Mouse (Mus musculus) heart, adult 9 months (tissue): Measurements from ENCODE around the gene Zfp384.

Source experiments
- DNase-seq, 2 experiments: peaks; one replicate each; pipeline ENCODE4 v3.0.0; 2022; ENCODE audit warnings: low spot score in 2 of 2

Zfp384 gene

GRCm38 (mm10) chr6:125081797-125082560 lies 73.0 kb downstream of the Zfp384 start:
- DNase-seq, result peak; percentile 86 to 91

DNA sequence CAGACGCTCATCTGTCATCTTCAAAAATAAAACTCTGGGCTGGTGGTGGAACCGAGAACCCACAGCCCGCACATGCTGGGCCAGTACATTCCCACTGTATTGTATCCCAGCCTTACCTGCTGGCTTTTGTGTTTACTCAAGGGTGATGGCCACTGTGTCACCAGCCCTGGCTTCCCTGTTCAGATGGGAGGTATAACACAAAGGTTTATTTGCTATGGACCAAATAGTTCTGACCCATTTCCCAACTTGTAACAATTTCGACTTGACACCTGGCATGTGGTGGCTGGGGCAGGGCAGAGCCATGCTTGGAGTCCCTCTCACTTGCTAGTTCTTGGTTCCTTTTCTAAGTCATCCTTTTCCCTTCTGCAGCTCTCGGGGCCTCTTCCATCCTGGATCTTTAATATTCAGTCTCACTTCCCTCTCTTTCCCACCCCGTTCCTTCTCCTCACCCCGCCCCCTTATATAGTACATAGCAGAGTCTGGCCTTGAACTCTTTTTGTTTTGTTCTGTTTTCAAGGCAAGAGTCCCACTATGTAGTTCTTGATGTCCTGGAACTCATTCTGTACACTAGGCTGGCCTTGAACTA lies 73.9 kb downstream of the Zfp384 start:
- DNase-seq, result no peak

DNA sequence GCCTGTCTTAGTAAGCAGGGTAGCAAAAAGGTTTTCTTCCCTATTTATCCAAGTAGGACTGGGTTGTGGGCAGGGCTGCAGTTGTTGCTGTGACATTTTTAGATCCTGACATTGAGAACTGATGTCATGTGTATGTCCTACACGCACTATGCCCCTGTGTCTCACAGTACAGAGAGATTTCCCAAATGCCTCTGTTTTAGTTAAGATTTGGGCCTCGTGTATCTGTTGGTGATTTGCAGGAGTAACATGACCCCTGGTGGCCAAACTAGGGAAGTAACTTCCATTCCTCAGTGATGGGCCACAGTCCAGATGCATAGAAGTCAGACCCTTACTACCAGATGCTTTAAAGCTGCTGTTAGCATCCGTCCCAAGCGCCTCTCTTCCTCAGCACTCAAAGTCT lies 75.5 kb downstream of the Zfp384 start:
- peak; percentile 54 to 69 for DNase-seq
